14 mouse cellular contexts compared by ENCODE assay signal in the genomic region with DNA sequence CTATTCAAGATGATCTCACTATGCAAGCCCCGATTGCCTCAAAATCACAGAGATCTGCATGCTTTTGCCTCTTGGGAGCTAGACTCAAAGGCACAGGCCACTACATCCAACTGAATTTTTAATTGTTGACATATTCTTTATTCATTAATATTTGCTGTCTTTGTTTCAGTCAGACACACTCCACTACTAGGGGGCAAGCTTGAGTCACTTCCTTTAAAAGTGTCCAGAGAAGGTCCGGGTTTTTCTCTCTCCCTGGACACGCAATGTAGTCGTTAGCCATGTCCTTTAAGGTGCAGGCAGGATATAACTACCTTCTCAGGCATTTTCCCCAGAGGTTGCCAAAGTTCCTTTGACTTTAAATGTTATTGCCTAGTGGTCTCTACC. TPM values are rescaled to one million over a fixed set of nuclear protein-coding genes. Genes with fewer than 3 reads are reported as not detected.
DNase-seq lines count a peak whose midpoint lies in the region; ATAC-seq lines count a peak whose summit lies in the region.
"Had no signal": no experiment of that assay in that cellular context is flagged by ENCODE, and none has a peak within 500 bp of the region (broad histone marks: within the 10 kb centered on the region; RNA-seq: fewer than 3 reads in every experiment).

No protein-coding gene starts in this region.

- H3K9me3 ChIP-seq in limb, embryonic 15.5 days, result no peaks in the 10 kb centered on the region
- H3K9me3 ChIP-seq in limb, embryonic 10.5 days (replicated peaks), result no peaks in the 10 kb centered on the region
- no peaks in the 10 kb centered on the region for H3K9me3 ChIP-seq in embryonic facial prominence, embryonic 10.5 days
- H3K9me3 ChIP-seq: midbrain, embryonic 10.5 days had no signal

- H3K27me3 ChIP-seq in limb, embryonic 15.5 days, result no peaks in the 10 kb centered on the region
- no peaks in the 10 kb centered on the region for H3K27me3 ChIP-seq in limb, embryonic 10.5 days (ENCODE audit: low read depth, poor library complexity, severe bottlenecking)
- no peaks in the 10 kb centered on the region for H3K27me3 ChIP-seq in embryonic facial prominence, embryonic 10.5 days (replicated peaks; ENCODE audit: low read depth, poor library complexity, severe bottlenecking)

- no peak for ATAC-seq in limb, embryonic 15.5 days (ENCODE audit: insufficient number of reproducible peaks, low FRiP score, low TSS enrichment, low read depth)

- 61% methylated on average over 4 of the region's 4 CpGs for WGBS in limb, embryonic 15.5 days
- WGBS in limb, embryonic 10.5 days, result 72% methylated on average over 4 of the region's 4 CpGs
- WGBS in embryonic facial prominence, embryonic 10.5 days, result 82% methylated on average over 4 of the region's 4 CpGs

- H3K4me3 ChIP-seq in limb, embryonic 15.5 days, result no peak overlapping the region
- no peak overlapping the region for H3K4me3 ChIP-seq in limb, embryonic 10.5 days
- H3K4me3 ChIP-seq in embryonic facial prominence, embryonic 10.5 days, result no peak overlapping the region
- H3K4me3 ChIP-seq: midbrain, embryonic 10.5 days had no signal

- no peak overlapping the region for H3K9ac ChIP-seq in limb, embryonic 15.5 days
- H3K9ac ChIP-seq: liver, embryonic 14.5 days had no signal

- DNase-seq in adrenal gland, postnatal 10 days, result peak; percentile 59
- DNase-seq in adrenal gland, adult 8-10 months, result no peak
- peak; percentile 18 to 66 for DNase-seq in heart, postnatal 10 days
- no peak for DNase-seq in heart, postnatal 25 days (ENCODE audit: low spot score)
- no peak for DNase-seq in limb, embryonic 10.5 days (ENCODE audit: low spot score)
- peak; percentile 16 for DNase-seq in adrenal gland, postnatal 25 days
- no peak for DNase-seq in embryonic facial prominence, embryonic 10.5 days (ENCODE audit: low spot score)
- DNase-seq: embryo, embryonic 11 days had no signal

- H3K4me1 ChIP-seq in limb, embryonic 15.5 days, result no peaks in the 10 kb centered on the region
- no peaks in the 10 kb centered on the region for H3K4me1 ChIP-seq in limb, embryonic 10.5 days
- H3K4me1 ChIP-seq in embryonic facial prominence, embryonic 10.5 days, result no peaks in the 10 kb centered on the region
- H3K4me1 ChIP-seq: midbrain, embryonic 10.5 days had no signal

- H3K27ac ChIP-seq in limb, embryonic 15.5 days, result 0 out of 2 replicates have a peak overlapping the region, but pooled peaks have one; percentile 9
- no peak overlapping the region for H3K27ac ChIP-seq in limb, embryonic 10.5 days
- no peak overlapping the region for H3K27ac ChIP-seq in embryonic facial prominence, embryonic 10.5 days (replicated peaks)
- H3K27ac ChIP-seq: liver, embryonic 14.5 days; midbrain, embryonic 10.5 days had no signal

- no peak overlapping the region for H3K4me2 ChIP-seq in limb, embryonic 15.5 days

- intact Hi-C loops in heart, postnatal 10 days (cut with DNase I), result loop anchor here (10.0 kb wide), 3 partner anchors 182 to 1262 kb away; no protein-coding TSS in a partner anchor
- intact Hi-C loops in heart, postnatal 25 days (cut with DNase I), result loop anchor here (10.0 kb wide), 1 partner anchor 1262 kb away; no protein-coding TSS in a partner anchor

- H3K36me3 ChIP-seq in limb, embryonic 15.5 days, result no peaks in the 10 kb centered on the region
- H3K36me3 ChIP-seq in limb, embryonic 10.5 days, result no peaks in the 10 kb centered on the region
- no peaks in the 10 kb centered on the region for H3K36me3 ChIP-seq in embryonic facial prominence, embryonic 10.5 days (replicated peaks)
- H3K36me3 ChIP-seq: midbrain, embryonic 10.5 days had no signal

RNA-seq across cellular contexts. Expression of a gene that starts 21.8 kb away (rescaled TPM):
- total RNA-seq in adrenal gland, postnatal 10 days (2021), result under 1 TPM; 0.09 to 0.15 TPM
- not detected for total RNA-seq in adrenal gland, adult 8-10 months (2022)
- under 1 TPM; 0.20 to 0.26 TPM for total RNA-seq in heart, postnatal 10 days (2021)
- total RNA-seq in heart, postnatal 25 days (2021), result under 1 TPM in 1 of 2 experiments, not detected in 1; 0.08 TPM
- polyA plus RNA-seq in limb, embryonic 15.5 days (2015; fragmentation: Nextera tagmentation; extraction: Ambion mirVana), result 0.09 and 0.14 TPM in 2 replicates
- polyA plus RNA-seq in limb, embryonic 10.5 days (2016; fragmentation: Nextera tagmentation; extraction: Ambion mirVana), result not detected in 2 replicates
- not detected in 2 replicates for total RNA-seq in adrenal gland, postnatal 25 days (2021)
- not detected in 2 replicates for polyA plus RNA-seq in embryonic facial prominence, embryonic 10.5 days (2016; fragmentation: Nextera tagmentation; extraction: Ambion mirVana)
- total RNA-seq: hematopoietic stem cell, adult 5-6 weeks had no signal
- polyA plus RNA-seq: liver, embryonic 14.5 days; midbrain, embryonic 10.5 days; spleen, adult 2 months; testis, adult 2 months had no signal

RNA-seq across cellular contexts. Expression of a gene that starts 53.1 kb away (rescaled TPM):
- 100 to 1,000 TPM in 1 of 2 experiments, 10 to 100 TPM in 1; 90.9 to 113 TPM for total RNA-seq in adrenal gland, postnatal 10 days (2021)
- total RNA-seq in adrenal gland, adult 8-10 months (2022), result 100 to 1,000 TPM in 2 of 4 experiments, 10 to 100 TPM in 2; 81.3 to 109 (median 95.2) TPM
- total RNA-seq in heart, postnatal 10 days (2021), result 100 to 1,000 TPM; 139 to 142 TPM
- 100 to 1,000 TPM; 206 to 221 TPM for total RNA-seq in heart, postnatal 25 days (2021)
- 39.7 and 48.6 TPM in 2 replicates for polyA plus RNA-seq in limb, embryonic 15.5 days (2015; fragmentation: Nextera tagmentation; extraction: Ambion mirVana)
- polyA plus RNA-seq in limb, embryonic 10.5 days (2016; fragmentation: Nextera tagmentation; extraction: Ambion mirVana), result 27.9 and 32.0 TPM in 2 replicates
- 84.6 and 98.9 TPM in 2 replicates for total RNA-seq in adrenal gland, postnatal 25 days (2021)
- 25.5 and 27.4 TPM in 2 replicates for polyA plus RNA-seq in embryonic facial prominence, embryonic 10.5 days (2016; fragmentation: Nextera tagmentation; extraction: Ambion mirVana)

Comparison
In these comparisons a context has a peak if more than half of its experiments do, and no peak if none do; other contexts are left out.
1. DNase-seq: peak in adrenal gland, postnatal 10 days (single experiment), heart, postnatal 10 days (2 of 2) and adrenal gland, postnatal 25 days (single experiment); none in adrenal gland, adult 8-10 months (single experiment), heart, postnatal 25 days (single experiment), limb, embryonic 10.5 days (single experiment) and embryonic facial prominence, embryonic 10.5 days (single experiment).